Mouse (Mus musculus) cerebellum, adult 2 months (tissue): ENCODE results near the gene Gabrb1. TPM values are rescaled to one million over a fixed set of nuclear protein-coding genes. Genes with fewer than 3 reads are reported as not detected.

ENCODE experiments used
- DNase-seq, 2 experiments: peaks; one replicate each; pipeline ENCODE4 v3.0.0; 2021
- H3K27ac ChIP-seq: fragments of 200-500 bp; 2 replicates; pipeline ENCODE4 v1.5.1; 2012; ENCODE audit warnings: low read length, control low read depth, inconsistent platforms; ENCODE audit not compliant: insufficient read depth
- H3K27me3 ChIP-seq: fragments of 200-500 bp; 2 replicates; pipeline ENCODE4 v1.6.1; 2012; ENCODE audit warnings: inconsistent platforms, mild to moderate bottlenecking, low read length, moderate library complexity; ENCODE audit not compliant: control insufficient read depth, insufficient read depth
- H3K4me1 ChIP-seq: fragments of 200-500 bp; 2 replicates; pipeline ENCODE4 v1.6.1; 2011; ENCODE audit warnings: low read length; ENCODE audit not compliant: control insufficient read depth, insufficient read depth
- H3K4me3 ChIP-seq: fragments of 200-500 bp; replicated peaks from 2 replicates; pipeline ENCODE3; 2011; ENCODE audit warnings: mild to moderate bottlenecking, low read depth, low read length, control low read depth; ENCODE audit not compliant: insufficient read depth
- CTCF ChIP-seq: fragments of 200-500 bp; IDR thresholded peaks from 2 replicates; pipeline ENCODE4 v1.5.1; 2011; ENCODE audit warnings: low read depth, mild to moderate bottlenecking, control low read depth, low read length, moderate library complexity, borderline replicate concordance; ENCODE audit not compliant: insufficient read depth
- POLR2A ChIP-seq: fragments of 200-500 bp; IDR thresholded peaks from 2 replicates; pipeline ENCODE4 v1.6.1; 2011; ENCODE audit warnings: low read length, control low read depth, borderline replicate concordance; ENCODE audit not compliant: insufficient read depth
- WGBS: fragments of 180-500 bp; shearing (Covaris S2); methylation state at CpG from one replicate; pipeline ENCODE4 v1.1.7; 2018; 5-methylcytosine and 5-hydroxymethylcytosine counted together
- polyA plus RNA-seq: library from polyadenylated mRNA; depleted of rRNA; stranded (reverse); fragments of >200 nt; gene quantifications from 2 replicates; pipeline ENCODE4 v1.2.3, GENCODE M21; 2012

Gene Gabrb1
- polyA plus RNA-seq, 1 experiment, result 10.4 TPM

DNA sequence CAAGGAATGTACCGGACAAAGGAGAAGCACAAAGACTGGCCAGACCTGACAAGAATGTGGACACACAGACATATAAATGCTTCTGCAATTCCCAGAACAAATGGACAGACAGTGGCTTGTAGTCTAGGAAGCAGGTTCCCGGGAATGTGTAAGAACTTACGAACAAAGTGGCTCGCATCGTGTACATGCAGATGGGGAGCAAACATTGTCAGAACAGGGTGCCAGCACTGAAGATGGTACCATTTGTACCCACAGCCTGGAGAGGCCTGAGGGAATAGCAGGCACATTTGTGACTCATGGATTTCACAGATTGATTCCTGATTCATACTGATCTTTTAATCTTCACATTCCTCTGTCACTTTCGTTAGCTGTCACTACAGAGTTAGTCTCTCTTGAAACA, 103.2 kb downstream of the Gabrb1 start:
- Histone ChIP-seq H3K27me3 (no peaks in the 10 kb centered on the region), H3K27ac (no peak overlapping the region), H3K4me1 (no peaks in the 10 kb centered on the region), H3K4me3 (no peak overlapping the region)
- DNase-seq, result no peak
- TF ChIP-seq CTCF, result no peak
- no peak for TF ChIP-seq POLR2A
- WGBS, result 90% methylated on average over 6 of the region's 6 CpGs

DNA sequence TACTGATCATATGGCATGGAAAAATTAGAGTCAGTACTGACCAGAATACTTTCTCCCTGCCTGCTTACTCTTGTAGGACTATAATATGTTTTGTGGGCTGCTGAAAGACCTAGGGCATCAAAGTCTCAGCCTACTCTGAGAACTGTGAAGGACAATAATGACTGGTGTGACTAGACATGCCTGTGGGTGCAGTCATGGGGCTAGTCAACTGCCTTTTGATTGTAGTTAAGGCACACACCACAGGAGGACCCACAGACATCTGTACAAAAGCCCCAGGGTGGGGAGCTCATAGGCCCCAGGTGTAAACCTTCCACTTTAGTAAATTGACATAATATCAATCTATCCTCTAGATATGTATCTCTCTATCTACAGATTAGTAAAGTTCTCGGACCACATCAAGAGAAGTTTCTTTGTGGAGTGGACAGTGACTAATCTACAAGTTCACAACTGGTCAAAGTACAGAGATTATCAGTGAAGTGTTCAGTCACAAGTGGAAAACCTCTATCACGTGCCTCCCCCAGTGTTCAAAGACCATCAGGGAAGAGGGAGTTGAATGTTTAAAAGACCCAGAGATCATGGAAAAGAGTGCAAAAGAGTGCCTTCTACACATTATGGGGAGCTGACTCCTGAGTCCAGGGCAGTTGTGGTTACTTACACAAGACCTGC, 123.7 kb downstream of the Gabrb1 start:
- no peak overlapping the region for H3K27ac ChIP-seq
- TF ChIP-seq POLR2A, result no peak
- no peak for TF ChIP-seq CTCF
- no peak overlapping the region for H3K4me3 ChIP-seq
- WGBS, result 97% methylated on average over 2 of the region's 2 CpGs
- no peak for DNase-seq
- H3K4me1 ChIP-seq, result no peaks in the 10 kb centered on the region
- H3K27me3 ChIP-seq, result no peaks in the 10 kb centered on the region

DNA sequence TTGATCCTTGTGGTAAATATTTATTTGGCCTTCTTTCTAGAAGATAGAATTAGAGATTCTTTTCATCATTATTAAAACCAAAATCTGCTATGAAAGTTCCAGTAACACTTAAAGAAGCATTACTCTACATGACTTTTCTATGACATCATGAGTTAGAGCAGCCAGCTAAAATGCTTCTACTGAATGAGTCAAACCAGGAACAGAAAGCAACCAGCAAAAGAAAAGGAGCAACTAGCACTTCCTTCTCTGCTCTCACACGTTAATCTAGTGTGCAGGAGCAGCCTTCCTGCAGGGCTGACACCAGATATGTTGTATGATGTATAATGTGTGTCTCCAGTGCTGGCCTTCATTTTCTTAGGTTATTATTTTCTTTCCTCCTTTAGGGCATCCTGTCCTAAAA, 164.9 kb downstream of the Gabrb1 start:
- Histone ChIP-seq H3K4me3 (no peak overlapping the region), H3K4me1 (no peaks in the 10 kb centered on the region), H3K27me3 (no peaks in the 10 kb centered on the region), H3K27ac (no peak overlapping the region)
- no peak for TF ChIP-seq CTCF
- no peak for TF ChIP-seq POLR2A
- DNase-seq, result no peak
- WGBS, result 43% methylated on average over 1 of the region's 1 CpGs

DNA sequence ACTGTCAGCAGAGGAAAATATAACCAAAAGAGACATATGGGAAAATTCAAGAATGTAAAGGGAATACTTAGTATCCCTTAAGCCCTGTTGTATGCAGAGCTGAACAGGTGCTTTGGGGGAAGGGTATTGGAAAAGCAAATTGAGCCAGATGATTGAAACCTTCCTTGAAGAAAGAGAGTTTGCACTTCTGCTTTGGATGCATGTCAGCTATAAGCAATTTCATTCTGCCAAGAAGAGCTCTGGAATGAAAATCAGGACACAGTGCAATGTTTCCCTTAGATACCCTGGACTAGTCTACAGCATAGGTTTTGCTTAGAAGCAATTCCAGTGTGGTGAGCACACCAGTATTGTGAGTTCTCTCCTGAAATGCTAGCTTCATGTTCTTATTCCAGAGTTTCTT, 170.4 kb downstream of the Gabrb1 start:
- Histone ChIP-seq H3K27ac (no peak overlapping the region), H3K4me1 (no peaks in the 10 kb centered on the region), H3K27me3 (no peaks in the 10 kb centered on the region), H3K4me3 (no peak overlapping the region)
- no peak for DNase-seq
- TF ChIP-seq POLR2A (no peak), CTCF (no peak)

DNA sequence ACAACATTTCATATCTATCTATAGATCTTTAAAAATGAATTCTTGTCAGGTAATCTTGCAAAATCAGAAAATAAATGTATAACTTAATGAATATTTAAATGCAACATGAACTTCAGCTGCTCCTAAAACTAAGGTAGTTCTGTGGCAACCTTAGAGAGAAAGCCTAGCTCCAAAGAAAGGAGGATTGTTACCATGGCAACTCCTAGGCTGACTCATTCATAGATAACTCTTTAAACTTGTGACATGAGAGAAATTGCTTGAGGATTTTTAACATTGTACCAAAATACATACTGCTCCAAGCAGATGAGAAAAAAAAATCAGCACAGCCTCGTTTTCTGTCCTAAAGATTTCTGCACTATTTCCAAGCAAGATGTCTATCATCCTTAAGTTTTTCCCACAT, 171.1 kb downstream of the Gabrb1 start:
- Histone ChIP-seq H3K27ac (no peak overlapping the region), H3K4me3 (no peak overlapping the region), H3K4me1 (no peaks in the 10 kb centered on the region), H3K27me3 (no peaks in the 10 kb centered on the region)
- DNase-seq, result no peak
- TF ChIP-seq POLR2A, result no peak
- TF ChIP-seq CTCF, result no peak
- WGBS, result 57% methylated on average over 1 of the region's 1 CpGs

DNA sequence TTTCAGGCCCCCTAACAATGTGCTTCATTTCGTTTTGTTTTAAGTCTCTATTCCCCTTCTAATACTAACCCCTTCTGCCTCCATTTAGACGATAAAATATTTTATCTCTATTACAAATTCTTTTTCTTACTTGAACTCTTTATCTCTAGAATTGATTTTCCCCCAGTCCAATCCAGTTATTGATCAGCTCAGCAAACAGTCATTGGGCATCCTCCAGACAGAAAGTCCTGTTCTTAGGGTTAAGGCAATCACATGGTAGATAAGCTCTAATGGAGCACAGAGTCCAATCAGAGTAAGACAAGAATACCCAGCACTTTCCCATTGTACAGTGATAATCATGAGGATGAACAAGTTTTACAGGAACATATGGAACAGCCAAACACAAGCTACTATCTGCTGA, 172.4 kb downstream of the Gabrb1 start:
- no peak for DNase-seq
- H3K4me1 ChIP-seq, result no peaks in the 10 kb centered on the region
- 88% methylated on average over 2 of the region's 2 CpGs for WGBS
- H3K27me3 ChIP-seq, result no peaks in the 10 kb centered on the region
- TF ChIP-seq POLR2A (no peak), CTCF (no peak)
- H3K4me3 ChIP-seq, result no peak overlapping the region
- H3K27ac ChIP-seq, result no peak overlapping the region

DNA sequence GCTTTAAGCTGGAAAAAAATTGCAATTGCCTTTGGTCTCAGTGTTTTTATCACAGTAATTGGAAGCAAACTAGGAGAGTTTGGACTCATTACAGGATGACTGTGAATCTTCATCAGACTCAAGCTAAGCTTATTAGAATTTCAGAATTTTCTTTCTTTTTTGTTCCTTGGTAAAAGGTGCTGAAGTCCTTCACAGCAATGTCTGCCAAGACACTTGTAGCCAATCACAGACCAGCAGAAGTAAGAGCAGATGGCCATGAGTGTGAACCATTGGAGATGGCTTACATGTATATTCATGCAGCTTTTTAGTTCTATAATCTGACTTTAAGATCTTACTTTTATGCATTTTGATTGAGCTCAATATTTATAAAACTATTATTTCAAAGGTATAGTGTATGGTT, 184.3 kb downstream of the Gabrb1 start:
- no peak for DNase-seq
- no peak overlapping the region for H3K27ac ChIP-seq
- H3K4me3 ChIP-seq, result no peak overlapping the region
- no peaks in the 10 kb centered on the region for H3K27me3 ChIP-seq
- TF ChIP-seq CTCF (no peak), POLR2A (no peak)
- H3K4me1 ChIP-seq, result no peaks in the 10 kb centered on the region

DNA sequence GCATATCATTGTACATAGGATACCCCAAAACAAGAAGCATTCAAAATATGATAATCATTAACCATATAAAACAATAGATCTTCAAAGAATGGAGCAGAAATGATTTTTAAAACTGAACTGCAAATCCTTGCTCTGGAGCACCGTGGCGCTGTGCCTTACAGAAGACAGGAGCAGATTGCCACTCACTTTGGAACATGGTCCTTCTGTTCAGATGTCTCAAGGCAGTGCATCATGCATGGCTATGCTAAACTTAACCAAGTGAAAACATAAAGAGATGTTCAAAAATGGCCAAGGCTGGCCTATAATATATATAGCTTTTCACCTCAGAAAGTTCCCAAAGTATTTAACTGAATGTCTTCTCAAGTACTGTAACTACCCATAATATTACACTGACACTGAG, 240.3 kb downstream of the Gabrb1 start:
- no peak for DNase-seq
- Histone ChIP-seq H3K27me3 (no peaks in the 10 kb centered on the region), H3K4me1 (no peaks in the 10 kb centered on the region), H3K27ac (no peak overlapping the region), H3K4me3 (no peak overlapping the region)
- WGBS, result 93% methylated on average over 2 of the region's 2 CpGs
- TF ChIP-seq CTCF (no peak), POLR2A (no peak)

DNA sequence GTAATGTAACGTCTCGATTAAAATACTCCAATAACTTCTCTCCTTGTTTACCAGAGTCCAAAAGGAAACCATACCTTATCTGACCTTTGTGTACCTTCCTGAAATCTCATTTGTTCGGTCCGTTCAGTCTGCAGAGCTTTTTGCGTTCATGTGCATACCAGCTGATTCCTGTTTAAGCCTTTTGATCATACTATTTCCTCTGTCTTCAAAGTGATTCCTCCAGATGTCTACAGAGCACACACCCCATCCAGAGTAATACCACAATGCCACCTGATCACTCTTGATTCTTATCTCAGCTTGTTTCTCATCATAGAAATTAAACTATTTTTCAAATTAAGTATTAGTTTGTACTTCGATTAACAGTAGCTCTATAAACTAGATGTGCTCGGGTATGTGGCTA, 245.5 kb downstream of the Gabrb1 start:
- DNase-seq, result no peak
- H3K4me3 ChIP-seq, result no peak overlapping the region
- TF ChIP-seq CTCF (no peak), POLR2A (no peak)
- H3K27ac ChIP-seq, result no peak overlapping the region
- H3K4me1 ChIP-seq, result no peaks in the 10 kb centered on the region
- 94% methylated on average over 7 of the region's 7 CpGs for WGBS
- H3K27me3 ChIP-seq, result no peaks in the 10 kb centered on the region
